Mouse (Mus musculus) gastrocnemius, postnatal 14 days (tissue): Measurements from ENCODE around the gene Slc25a4. TPM values are rescaled to one million over a fixed set of nuclear protein-coding genes. Genes with fewer than 3 reads are reported as not detected.
A peak's percentile ranks its signal among the peaks of the same experiment; 100 is the strongest.

Experiments
- DNase-seq: peaks from one replicate; pipeline ENCODE4 v3.0.0; 2021; ENCODE audit warnings: mixed read lengths
- intact Hi-C: fragments of 180-260 bp; cut with DNase I; formaldehyde crosslinking; loops from one replicate; pipeline ENCODE4 v1.15.1; 2025; ENCODE audit warnings: low total_unique reads
- microRNA-seq, 2 experiments: library from miRNA; unstranded; fragments of <30 nt; microRNA quantifications; one replicate each; pipeline ENCODE4 v1.2.0; 2021
- total RNA-seq, 2 experiments: library from RNA; stranded (reverse); gene quantifications; 2 replicates each; pipeline ENCODE4 v1.2.3; 2021

The Slc25a4 gene
- total RNA-seq, 2 experiments from 2014 or later: 2,687 to 3,049 TPM

- intact Hi-C loops: no loop called here
- DNase-seq: no peak
These were observed 2.0 kb downstream of the Slc25a4 start for GRCm38 (mm10) chr8:46209057-46209456.

- intact Hi-C loops: no loop called here
- peak; percentile 77 for DNase-seq
These were observed 2.7 kb downstream of the Slc25a4 start for GRCm38 (mm10) chr8:46208354-46208753.

GRCm38 (mm10) chr8:46206107-46206506 lies 5.0 kb downstream of the Slc25a4 start:
- intact Hi-C loops: no loop called here
- DNase-seq: no peak

- DNase-seq: no peak
- intact Hi-C loops: no loop called here
These were observed 6.0 kb downstream of the Slc25a4 start for GRCm38 (mm10) chr8:46204974-46205640.

- DNase-seq: no peak
- intact Hi-C loops: no loop called here
These were observed 6.8 kb downstream of the Slc25a4 start for GRCm38 (mm10) chr8:46204301-46204700.

- intact Hi-C loops: no loop called here
- DNase-seq: no peak
These were observed 8.7 kb downstream of the Slc25a4 start for GRCm38 (mm10) chr8:46202350-46202749.

GRCm38 (mm10) chr8:46197673-46198072 lies 13.4 kb downstream of the Slc25a4 start:
- no peak for DNase-seq
- intact Hi-C loops: no loop called here

GRCm38 (mm10) chr8:46196877-46197276 lies 14.2 kb downstream of the Slc25a4 start:
- intact Hi-C loops: no loop called here
- no peak for DNase-seq

- intact Hi-C loops: no loop called here
- DNase-seq: no peak
These were observed 18.0 kb downstream of the Slc25a4 start for GRCm38 (mm10) chr8:46193100-46193499.

- intact Hi-C loops: loop anchor here (5.0 to 10.0 kb wide), 2 partner anchors 122 to 359 kb away; no protein-coding TSS in a partner anchor
- DNase-seq: peak; percentile 59
These were observed 25.7 kb downstream of the Slc25a4 start for GRCm38 (mm10) chr8:46185361-46185760.

- DNase-seq: no peak
- intact Hi-C loops: loop anchor here (10.0 kb wide), 1 partner anchor 365 kb away; no protein-coding TSS in a partner anchor
These were observed 30.9 kb downstream of the Slc25a4 start for GRCm38 (mm10) chr8:46180136-46180535.

- intact Hi-C loops: no loop called here
- no peak for DNase-seq
These were observed 37.4 kb downstream of the Slc25a4 start for GRCm38 (mm10) chr8:46173651-46174050.

GRCm38 (mm10) chr8:46163870-46164190 lies 47.3 kb downstream of the Slc25a4 start:
- no peak for DNase-seq
- intact Hi-C loops: no loop called here

- DNase-seq: peak; percentile 97
- intact Hi-C loops: no loop called here
These were observed 47.9 kb downstream of the Slc25a4 start for GRCm38 (mm10) chr8:46162953-46163869.

Small RNA genes lying within 50 kb of the gene (microRNA-seq; reads per million reads assigned to microRNA genes)
- gene Gm23812: 0 reads per million in 2 experiments

Other genes with a start within 250 kb of the Slc25a4 start
- gene 1700029J07Rik, start 236.0 kb downstream of the Slc25a4 start, total RNA-seq: under 1 TPM; 0.53 to 0.80 TPM
- gene Ufsp2, start 235.8 kb downstream of the Slc25a4 start, total RNA-seq: 10 to 100 TPM; 36.1 to 36.7 TPM
- gene Lrp2bp, start 212.0 kb downstream of the Slc25a4 start, total RNA-seq: 1 to 10 TPM; 3.0 TPM
- gene Ankrd37, start 205.6 kb downstream of the Slc25a4 start, total RNA-seq: 1 to 10 TPM; 1.2 to 2.6 TPM
- 10 to 100 TPM; 11.2 to 12.0 TPM for gene Cfap97, start 59.5 kb downstream of the Slc25a4 start, total RNA-seq
- 1 to 10 TPM; 6.0 to 6.1 TPM for gene Snx25, start 59.1 kb downstream of the Slc25a4 start, total RNA-seq
- under 1 TPM; 0.72 to 0.93 TPM for gene Helt, start 83.4 kb upstream of the Slc25a4 start, total RNA-seq